Mouse (Mus musculus) bone marrow, adult 2 months (tissue): Measurements from ENCODE around the gene Pik3c2g.

Source experiments
- CTCF ChIP-seq: fragments of 200-500 bp; IDR thresholded peaks from 2 replicates; pipeline ENCODE4 v1.5.1; 2011; ENCODE audit warnings: low read length, control low read depth; ENCODE audit not compliant: control insufficient read depth, insufficient read depth
- POLR2A ChIP-seq: fragments of 200-500 bp; IDR thresholded peaks from 2 replicates; pipeline ENCODE4 v1.6.1; 2011; ENCODE audit warnings: low read depth, mild to moderate bottlenecking, control low read depth, low read length, borderline replicate concordance; ENCODE audit not compliant: control insufficient read depth

- TF ChIP-seq CTCF: no peak
- no peak for TF ChIP-seq POLR2A
Observed at GRCm38 (mm10) chr6:139662462-139662861, 75.4 kb downstream of the Pik3c2g start.
